Mouse (Mus musculus) midbrain, embryonic 15.5 days (tissue): ENCODE measurements at regions not wholly inside any gene's neighbourhood (a gene's known extent, or its start where the extent isn't known, plus 50 kb on each side); places are given as distances from the start of the nearest gene placed in this dataset.

Source experiments
- ATAC-seq: fragments of 200-750 bp; cut with Nextera tagmentation; replicated peaks from 2 replicates; pipeline ENCODE4 v1.8.0; 2017; ENCODE audit warnings: moderate TSS enrichment
- H3K27ac ChIP-seq: fragments of 300-500 bp; sonication (generic); 2 replicates; pipeline ENCODE4 v1.5.1; 2015; ENCODE audit warnings: mild to moderate bottlenecking, inconsistent platforms
- H3K27me3 ChIP-seq: fragments of 300-500 bp; sonication (generic); replicated peaks from 2 replicates; pipeline ENCODE4 v1.6.1; 2015; ENCODE audit warnings: inconsistent platforms
- H3K36me3 ChIP-seq: fragments of 300-500 bp; sonication (generic); replicated peaks from 2 replicates; pipeline ENCODE4 v1.6.1; 2015; ENCODE audit warnings: inconsistent platforms
- H3K4me1 ChIP-seq: fragments of 300-500 bp; sonication (generic); 2 replicates; pipeline ENCODE4 v1.6.1; 2015; ENCODE audit warnings: inconsistent platforms
- H3K4me2 ChIP-seq: fragments of 300-500 bp; sonication (generic); 2 replicates; pipeline ENCODE4 v1.6.1; 2015; ENCODE audit warnings: inconsistent platforms, mild to moderate bottlenecking, moderate library complexity
- H3K4me3 ChIP-seq: fragments of 300-500 bp; sonication (generic); 2 replicates; pipeline ENCODE4 v1.5.1; 2015; ENCODE audit warnings: mild to moderate bottlenecking, inconsistent platforms
- H3K9ac ChIP-seq: fragments of 300-500 bp; sonication (generic); 2 replicates; pipeline ENCODE4 v1.6.1; 2015; ENCODE audit warnings: mild to moderate bottlenecking, inconsistent platforms
- H3K9me3 ChIP-seq: fragments of 300-500 bp; sonication (generic); 2 replicates; pipeline ENCODE4 v1.6.1; 2016; ENCODE audit warnings: inconsistent platforms
- WGBS: fragments of 180-500 bp; shearing (Covaris S2); methylation state at CpG from one replicate; pipeline ENCODE4 v1.1.7; 2015; ENCODE audit warnings: mixed read lengths; 5-methylcytosine and 5-hydroxymethylcytosine counted together

GRCm38 (mm10) chr9:33003880-33004279 lies 367.9 kb downstream of the Ets1 start:
- H3K4me1 ChIP-seq: no peaks in the 10 kb centered on the region
- no peak overlapping the region for H3K4me2 ChIP-seq
- H3K36me3 ChIP-seq: no peaks in the 10 kb centered on the region
- no peak overlapping the region for H3K9ac ChIP-seq
- H3K4me3 ChIP-seq: no peak overlapping the region
- no peaks in the 10 kb centered on the region for H3K9me3 ChIP-seq
- no peaks in the 10 kb centered on the region for H3K27me3 ChIP-seq
- WGBS: 93% methylated on average over 1 of the region's 1 CpGs
- no peak for ATAC-seq
- no peak overlapping the region for H3K27ac ChIP-seq

- no peak for ATAC-seq
Measured at GRCm38 (mm10) chr9:33004536-33004935, 368.5 kb downstream of the Ets1 start.

GRCm38 (mm10) chr9:33007456-33008063 lies 371.5 kb downstream of the Ets1 start:
- H3K27ac ChIP-seq: no peak overlapping the region
- no peak overlapping the region for H3K4me2 ChIP-seq
- no peak overlapping the region for H3K9ac ChIP-seq
- ATAC-seq: no peak
- H3K4me1 ChIP-seq: no peaks in the 10 kb centered on the region
- 82% methylated on average over 3 of the region's 3 CpGs for WGBS
- H3K9me3 ChIP-seq: no peaks in the 10 kb centered on the region
- H3K27me3 ChIP-seq: no peaks in the 10 kb centered on the region
- H3K4me3 ChIP-seq: no peak overlapping the region
- no peaks in the 10 kb centered on the region for H3K36me3 ChIP-seq

More at GRCm38 (mm10) chr9:33004536-33004935, 368.5 kb downstream of the Ets1 start:
- H3K27me3 ChIP-seq: no peaks in the 10 kb centered on the region
- H3K9ac ChIP-seq: no peak overlapping the region
- H3K9me3 ChIP-seq: no peaks in the 10 kb centered on the region
- WGBS: 90% methylated on average over 3 of the region's 3 CpGs
- no peaks in the 10 kb centered on the region for H3K36me3 ChIP-seq
- no peak overlapping the region for H3K27ac ChIP-seq
- no peak overlapping the region for H3K4me3 ChIP-seq
- no peak overlapping the region for H3K4me2 ChIP-seq
- H3K4me1 ChIP-seq: no peaks in the 10 kb centered on the region

- Histone ChIP-seq H3K4me2 (no peak overlapping the region), H3K9me3 (no peaks in the 10 kb centered on the region), H3K4me1 (no peaks in the 10 kb centered on the region), H3K9ac (no peak overlapping the region), H3K27ac (no peak overlapping the region), H3K27me3 (no peaks in the 10 kb centered on the region), H3K4me3 (no peak overlapping the region), H3K36me3 (no peaks in the 10 kb centered on the region)
- no peak for ATAC-seq
Measured at GRCm38 (mm10) chr9:33011241-33011640, 375.2 kb downstream of the Ets1 start.

GRCm38 (mm10) chr9:33035401-33035800 lies 399.4 kb downstream of the Ets1 start:
- no peak overlapping the region for H3K4me3 ChIP-seq
- H3K27me3 ChIP-seq: no peaks in the 10 kb centered on the region
- H3K36me3 ChIP-seq: no peaks in the 10 kb centered on the region
- H3K27ac ChIP-seq: no peak overlapping the region
- H3K4me2 ChIP-seq: no peak overlapping the region
- 77% methylated on average over 3 of the region's 3 CpGs for WGBS
- no peaks in the 10 kb centered on the region for H3K4me1 ChIP-seq
- H3K9me3 ChIP-seq: no peaks in the 10 kb centered on the region
- no peak overlapping the region for H3K9ac ChIP-seq
- no peak for ATAC-seq

GRCm38 (mm10) chr9:33039221-33039790 lies 403.3 kb downstream of the Ets1 start:
- no peak for ATAC-seq
- WGBS: 67% methylated on average over 4 of the region's 4 CpGs

GRCm38 (mm10) chr9:33050789-33051188 lies 414.8 kb downstream of the Ets1 start:
- WGBS: 92% methylated on average over 4 of the region's 4 CpGs
- no peak overlapping the region for H3K9ac ChIP-seq
- no peak for ATAC-seq

More at GRCm38 (mm10) chr9:33039221-33039790, 403.3 kb downstream of the Ets1 start:
- Histone ChIP-seq H3K4me3 (no peak overlapping the region), H3K4me1 (no peaks in the 10 kb centered on the region), H3K9me3 (no peaks in the 10 kb centered on the region), H3K4me2 (no peak overlapping the region), H3K27ac (no peak overlapping the region), H3K27me3 (no peaks in the 10 kb centered on the region), H3K36me3 (no peaks in the 10 kb centered on the region), H3K9ac (no peak overlapping the region)

GRCm38 (mm10) chr9:33060636-33061264 lies 424.7 kb downstream of the Ets1 start:
- no peaks in the 10 kb centered on the region for H3K9me3 ChIP-seq
- no peak overlapping the region for H3K4me2 ChIP-seq
- H3K27ac ChIP-seq: no peak overlapping the region
- ATAC-seq: no peak
- H3K4me3 ChIP-seq: no peak overlapping the region
- H3K4me1 ChIP-seq: peaks cover 9% of the 10 kb centered on the region
- H3K9ac ChIP-seq: no peak overlapping the region
- H3K27me3 ChIP-seq: 0 out of 2 replicates have a peak, but pooled peaks cover 4% of the 10 kb centered on the region
- WGBS: 83% methylated on average over 6 of the region's 6 CpGs
- no peaks in the 10 kb centered on the region for H3K36me3 ChIP-seq

More at GRCm38 (mm10) chr9:33050789-33051188, 414.8 kb downstream of the Ets1 start:
- Histone ChIP-seq H3K27me3 (no peaks in the 10 kb centered on the region), H3K4me3 (no peak overlapping the region), H3K9me3 (no peaks in the 10 kb centered on the region), H3K36me3 (no peaks in the 10 kb centered on the region), H3K4me1 (no peaks in the 10 kb centered on the region), H3K4me2 (no peak overlapping the region), H3K27ac (no peak overlapping the region)

GRCm38 (mm10) chr9:33062476-33062875 lies 426.5 kb downstream of the Ets1 start:
- Histone ChIP-seq H3K27ac (0 out of 2 replicates have a peak overlapping the region, but pooled peaks have one; percentile 17), H3K4me1 (peaks cover 9% of the 10 kb centered on the region), H3K9ac (no peak overlapping the region), H3K36me3 (no peaks in the 10 kb centered on the region), H3K27me3 (0 out of 2 replicates have a peak, but pooled peaks cover 4% of the 10 kb centered on the region), H3K4me3 (no peak overlapping the region), H3K4me2 (no peak overlapping the region), H3K9me3 (no peaks in the 10 kb centered on the region)
- WGBS: 7% methylated on average over 4 of the region's 4 CpGs
- peak; percentile 96 for ATAC-seq

GRCm38 (mm10) chr9:33065331-33065730 lies 429.3 kb downstream of the Ets1 start:
- H3K4me1 ChIP-seq: peaks cover 9% of the 10 kb centered on the region
- H3K9ac ChIP-seq: no peak overlapping the region
- no peak overlapping the region for H3K27ac ChIP-seq
- H3K4me3 ChIP-seq: no peak overlapping the region
- ATAC-seq: no peak
- WGBS: 87% methylated on average over 3 of the region's 3 CpGs
- H3K4me2 ChIP-seq: no peak overlapping the region
- 0 out of 2 replicates have a peak, but pooled peaks cover 4% of the 10 kb centered on the region for H3K27me3 ChIP-seq
- no peaks in the 10 kb centered on the region for H3K9me3 ChIP-seq
- H3K36me3 ChIP-seq: no peaks in the 10 kb centered on the region

GRCm38 (mm10) chr9:33067521-33067920 lies 431.5 kb downstream of the Ets1 start:
- H3K4me1 ChIP-seq: peaks cover 2% of the 10 kb centered on the region
- H3K9me3 ChIP-seq: no peaks in the 10 kb centered on the region
- H3K9ac ChIP-seq: no peak overlapping the region
- no peaks in the 10 kb centered on the region for H3K36me3 ChIP-seq
- no peak overlapping the region for H3K4me3 ChIP-seq
- H3K27me3 ChIP-seq: 0 out of 2 replicates have a peak, but pooled peaks cover 4% of the 10 kb centered on the region
- H3K4me2 ChIP-seq: no peak overlapping the region
- 84% methylated on average over 1 of the region's 1 CpGs for WGBS
- ATAC-seq: no peak
- H3K27ac ChIP-seq: no peak overlapping the region

GRCm38 (mm10) chr9:33070116-33070515 lies 434.1 kb downstream of the Ets1 start:
- Histone ChIP-seq H3K9ac (no peak overlapping the region), H3K4me3 (no peak overlapping the region), H3K9me3 (no peaks in the 10 kb centered on the region), H3K4me1 (no peaks in the 10 kb centered on the region), H3K27ac (no peak overlapping the region), H3K36me3 (no peaks in the 10 kb centered on the region), H3K4me2 (no peak overlapping the region), H3K27me3 (no peaks in the 10 kb centered on the region)
- no peak for ATAC-seq
- WGBS: 69% methylated on average over 3 of the region's 3 CpGs
